Mouse (Mus musculus) frontal cortex, adult (tissue): ENCODE data around the gene Otp.

Experiments used
- ATAC-seq: cut with Nextera tagmentation; 2 replicates; pipeline ENCODE4 v1.9.2; 2017; ENCODE audit warnings: mild to moderate bottlenecking, moderate library complexity, mixed read lengths; ENCODE audit not compliant: low TSS enrichment

Gene Otp

DNA sequence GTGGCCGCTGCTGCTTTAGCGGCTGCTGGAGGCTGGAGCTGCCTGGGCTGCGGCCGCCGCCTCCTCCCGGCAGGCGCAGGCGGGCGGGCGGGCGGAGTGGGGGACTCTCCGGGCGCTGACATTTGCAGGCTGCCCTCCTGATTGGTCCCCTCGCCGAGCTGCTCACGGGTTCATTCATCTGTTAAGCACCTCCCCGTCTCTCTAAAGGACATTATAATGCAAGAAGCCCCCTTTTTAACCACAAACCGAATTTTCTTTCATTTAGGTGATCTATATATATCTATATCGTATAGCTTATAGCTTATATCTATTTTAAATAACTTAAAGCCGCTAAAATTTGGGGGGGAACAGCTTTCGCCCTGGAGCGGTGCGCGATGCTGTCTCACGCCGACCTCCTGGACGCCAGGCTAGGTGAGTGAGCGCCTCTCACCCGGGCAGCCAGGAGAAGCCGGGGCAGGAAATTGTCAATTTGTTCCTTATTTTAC, at the start of gene Otp:
Gene Otp (plus strand): TSS at position 207 of the 485 bp plus-strand sequence.
- no peak for ATAC-seq

DNA sequence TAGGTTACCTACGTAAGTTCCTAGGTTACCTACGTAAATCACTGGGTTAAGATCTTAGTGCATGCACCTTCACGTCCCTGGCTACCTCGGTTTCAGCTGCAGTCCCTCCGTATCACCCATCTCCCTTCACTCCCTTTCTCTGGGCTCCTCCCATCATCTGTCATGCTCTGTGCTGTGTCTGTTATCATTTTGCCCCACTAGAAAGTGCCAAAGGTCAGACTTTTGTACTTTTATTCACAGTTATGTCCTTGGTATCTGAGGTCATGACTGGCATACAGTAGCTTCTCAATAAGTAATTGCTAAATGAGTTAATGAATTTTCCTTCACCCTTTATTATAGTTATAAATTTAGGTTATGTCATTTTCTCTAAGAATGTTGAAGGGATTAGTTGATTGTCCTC, 49.0 kb upstream of the Otp start:
- ATAC-seq, result no peak

DNA sequence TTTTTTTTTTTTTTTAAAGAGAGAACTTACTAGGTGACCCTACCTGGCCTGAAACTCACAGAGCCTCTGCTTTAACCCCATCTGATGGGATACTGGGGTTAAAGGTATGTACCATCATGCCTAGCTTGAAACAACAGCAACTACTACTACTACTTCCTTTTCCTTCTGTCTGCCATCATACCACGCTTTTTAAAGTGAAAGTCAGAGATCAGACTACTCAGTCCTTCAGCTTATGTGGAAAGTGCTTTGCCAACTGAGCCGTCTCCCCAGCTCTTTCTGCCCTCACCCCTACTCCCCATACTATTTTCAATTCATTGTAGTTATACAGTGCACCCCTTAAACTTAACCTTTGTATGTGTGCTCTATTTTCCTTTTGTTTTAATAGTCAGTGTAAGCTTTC, 48.4 kb upstream of the Otp start:
- no peak for ATAC-seq

DNA sequence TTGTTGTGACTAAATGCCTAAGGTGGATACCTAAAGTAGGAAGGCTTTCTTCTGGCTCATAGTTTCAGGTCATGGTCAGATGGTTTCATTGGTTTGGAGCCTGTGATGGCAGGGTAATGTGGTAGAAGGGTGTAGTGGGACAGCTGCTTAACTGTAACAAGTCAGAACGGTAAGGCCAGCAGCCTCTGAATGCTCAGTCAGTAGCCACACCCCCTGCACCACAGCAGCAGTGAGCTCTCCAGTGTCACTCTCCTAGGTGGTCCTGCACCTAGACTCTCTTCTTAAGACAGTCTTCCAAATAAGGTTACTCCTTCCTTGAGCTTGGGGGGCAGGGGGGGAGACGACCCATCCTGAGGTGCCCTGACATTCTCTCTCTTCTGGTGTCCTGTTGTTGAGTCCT, 47.6 kb upstream of the Otp start:
- no peak for ATAC-seq

DNA sequence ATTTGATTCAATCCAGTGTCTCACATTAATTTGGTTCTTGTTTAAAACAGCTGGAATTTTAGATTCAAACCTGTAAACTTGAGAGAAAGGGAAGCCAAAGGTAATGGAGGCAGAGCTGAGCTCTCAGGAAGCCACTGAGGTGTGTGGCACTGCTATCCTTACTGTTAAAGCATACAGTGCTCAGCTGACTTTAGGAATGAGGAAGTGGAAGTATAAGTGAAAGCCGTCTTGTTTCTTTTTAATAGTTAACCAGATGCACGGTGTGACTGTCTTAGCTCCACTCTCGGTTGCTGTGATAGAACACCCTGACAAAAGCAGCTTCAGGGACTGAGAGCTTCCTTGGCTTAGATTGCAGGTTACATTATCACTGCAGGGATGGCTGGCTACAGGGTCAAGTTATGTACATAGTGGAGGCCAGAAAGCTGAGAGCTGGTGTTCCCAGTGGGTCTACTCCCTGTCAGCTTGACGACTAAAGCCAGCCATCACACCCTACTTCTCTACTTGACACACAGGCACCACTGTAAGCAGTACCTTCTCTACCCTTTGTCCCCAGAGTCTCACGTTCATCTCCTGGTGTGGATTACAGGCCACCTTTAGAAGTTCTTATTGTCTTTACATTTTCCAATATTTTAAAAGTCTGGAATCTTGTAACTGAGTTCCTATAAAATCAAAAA, 37.2 kb upstream of the Otp start:
- ATAC-seq, result no peak

DNA sequence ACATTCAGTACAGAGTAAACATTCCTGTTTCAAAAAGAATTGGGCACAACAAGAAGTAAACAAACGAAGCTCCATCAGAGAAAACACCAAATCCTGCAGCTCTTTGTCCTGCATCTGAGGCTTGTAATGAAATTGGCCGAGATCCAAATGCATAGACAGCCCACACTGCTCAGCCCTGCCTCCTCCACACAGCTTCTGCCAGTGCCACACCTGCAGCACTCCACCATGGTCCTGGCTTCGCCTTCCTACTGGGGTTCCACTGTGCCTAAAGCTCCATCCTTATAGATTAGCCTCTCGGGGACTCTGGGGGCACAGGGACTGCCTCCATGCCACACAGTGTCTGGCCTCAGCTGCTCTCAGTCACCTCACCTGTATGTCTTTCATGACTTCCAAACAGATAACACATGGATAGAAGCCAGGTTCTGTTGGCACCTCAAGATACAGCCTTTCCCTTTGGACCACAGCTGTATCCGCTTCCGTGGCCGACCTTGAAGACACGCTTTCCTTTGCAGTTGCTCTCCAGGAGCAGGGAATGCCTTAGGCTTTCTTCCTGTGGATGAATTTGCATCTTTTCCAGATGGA, 36.6 kb upstream of the Otp start:
- peak; percentile 69 for ATAC-seq

DNA sequence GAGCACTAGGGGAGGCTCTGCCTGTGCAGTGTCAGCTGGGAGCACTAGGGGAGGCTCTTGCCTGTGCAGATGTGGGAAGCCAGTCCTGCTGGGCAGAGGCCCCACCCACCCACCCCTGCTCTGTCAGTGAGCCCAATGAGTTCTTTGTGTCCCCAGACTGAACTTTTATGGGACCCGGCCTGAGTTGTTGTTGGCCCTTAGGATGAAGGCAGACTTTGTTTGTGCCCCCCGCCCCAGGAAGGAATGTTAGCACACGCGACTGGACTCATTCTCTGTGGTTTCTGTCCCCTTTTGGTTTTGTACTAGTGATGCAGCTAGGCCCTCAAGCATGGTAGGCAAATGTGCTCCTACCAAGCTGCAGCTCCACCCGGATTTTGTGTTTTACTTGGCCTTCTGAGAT, 32.2 kb upstream of the Otp start:
- no peak for ATAC-seq

DNA sequence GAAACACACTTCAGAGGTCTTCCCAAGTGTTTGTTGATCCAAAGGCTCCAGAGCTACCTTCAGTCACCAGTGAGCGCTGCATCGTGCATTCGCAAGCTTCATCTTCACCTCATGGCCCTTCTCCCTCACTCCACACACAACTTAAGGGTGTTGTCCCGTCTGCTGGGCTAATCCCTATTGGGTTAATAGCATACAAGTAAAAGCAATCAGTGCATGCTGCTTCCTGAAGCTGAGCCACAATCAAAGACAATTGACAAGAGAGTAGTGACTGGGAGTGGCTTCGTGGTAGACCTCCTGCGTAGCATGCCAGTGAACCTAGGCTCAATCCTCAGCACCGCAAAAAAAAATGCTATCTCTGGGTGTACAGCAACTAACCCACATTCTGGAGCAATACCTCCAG, 27.5 kb upstream of the Otp start:
- no peak for ATAC-seq

DNA sequence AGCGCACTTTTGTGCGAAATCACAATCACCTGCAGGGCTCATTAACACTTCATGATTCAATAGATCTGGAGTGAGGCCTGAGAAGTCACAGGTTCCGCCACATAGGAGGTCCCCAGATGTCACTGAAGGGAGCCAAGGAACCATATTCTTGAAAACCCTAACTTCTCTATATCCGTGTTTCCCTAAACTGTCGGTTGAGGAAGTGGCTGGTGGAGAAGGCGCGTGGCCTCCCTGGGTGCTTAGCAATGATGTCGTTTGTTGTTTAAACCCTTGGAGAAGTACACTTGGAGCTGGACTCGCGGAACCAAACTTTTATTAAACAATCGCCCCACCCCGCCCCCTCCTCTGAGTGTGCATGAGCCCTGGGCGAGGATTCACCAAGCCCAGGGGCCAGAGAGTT, 26.1 kb upstream of the Otp start:
- no peak for ATAC-seq

DNA sequence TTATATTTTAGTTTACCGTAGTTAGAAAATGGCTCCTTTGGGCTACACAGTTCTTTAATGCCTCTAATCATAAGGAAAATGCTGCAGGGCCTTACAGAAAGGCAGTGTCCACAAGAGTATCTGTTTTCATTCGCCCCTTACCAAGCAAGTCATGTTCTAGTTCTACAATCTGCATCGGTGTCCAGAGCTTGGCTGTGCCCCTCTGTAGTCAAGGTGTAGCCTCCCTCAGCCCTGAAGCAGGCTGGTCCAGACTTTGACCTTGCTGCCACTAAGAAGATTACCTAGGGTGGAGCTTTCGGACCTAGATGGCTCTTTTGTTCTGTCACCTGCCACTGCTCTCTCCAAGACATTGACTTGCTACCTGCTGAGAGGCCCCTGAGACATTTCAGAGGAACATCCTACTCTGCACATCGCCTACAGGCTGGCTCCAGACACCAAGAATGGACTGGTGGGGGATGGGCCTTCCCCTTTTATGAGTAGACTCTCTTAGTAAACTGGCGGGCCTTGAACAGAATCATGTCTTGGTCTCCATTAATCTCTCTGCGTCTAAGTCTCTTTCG, 17.3 kb upstream of the Otp start:
- no peak for ATAC-seq

DNA sequence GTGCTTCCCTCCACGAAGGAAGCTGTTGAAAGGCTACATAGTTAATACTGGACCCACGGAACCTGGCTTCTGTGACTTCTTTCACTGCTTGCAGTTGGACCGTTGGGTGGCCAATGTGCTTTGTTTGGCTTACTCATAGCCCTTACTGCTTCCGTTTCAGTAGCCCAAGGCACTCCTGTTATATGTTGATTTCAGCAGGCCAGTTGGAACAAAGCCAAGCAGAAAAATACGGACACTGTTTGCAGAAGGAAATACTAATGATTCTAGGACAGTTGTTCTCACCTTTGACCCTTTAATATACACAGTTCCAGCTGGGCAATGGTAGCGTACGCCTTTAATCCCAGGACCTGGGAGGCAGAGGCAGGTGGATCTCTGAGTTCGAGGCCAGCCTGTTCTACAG, 16.1 kb upstream of the Otp start:
- ATAC-seq, result no peak

DNA sequence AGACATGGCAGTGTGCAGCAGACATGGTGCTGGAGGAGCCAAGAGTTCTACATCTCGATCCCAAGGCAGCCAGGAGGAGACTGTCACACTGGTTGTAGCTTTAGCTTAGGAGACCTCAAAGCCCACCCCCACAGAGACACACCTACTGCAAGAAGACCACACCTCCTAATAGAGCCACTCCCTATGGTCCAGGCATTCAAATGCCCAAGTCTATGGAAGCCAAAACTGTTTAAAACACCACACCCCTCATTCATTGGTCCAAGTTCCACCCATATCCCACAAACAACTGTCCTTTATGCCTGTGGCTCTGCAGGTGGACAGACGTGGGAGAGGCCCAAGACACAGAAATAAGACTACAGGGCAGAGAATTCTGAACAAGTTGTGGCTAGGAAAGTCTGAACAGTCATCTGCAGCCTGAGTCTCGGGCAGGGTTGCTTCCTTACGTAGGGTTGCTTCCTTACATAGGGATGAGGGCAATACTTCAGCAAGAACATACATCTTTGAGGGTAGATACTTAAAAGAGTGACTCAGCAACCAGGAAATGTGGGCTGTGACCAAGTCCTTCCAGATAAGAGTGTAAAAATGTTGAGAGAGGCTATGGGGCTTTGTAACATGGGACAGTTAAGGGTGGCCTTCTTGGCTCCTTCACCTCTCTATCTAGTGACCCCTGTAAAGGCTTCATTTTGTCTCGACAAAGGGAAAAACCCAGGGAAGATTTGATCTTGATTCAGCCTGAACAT, 12.7 kb upstream of the Otp start:
- ATAC-seq, result no peak

DNA sequence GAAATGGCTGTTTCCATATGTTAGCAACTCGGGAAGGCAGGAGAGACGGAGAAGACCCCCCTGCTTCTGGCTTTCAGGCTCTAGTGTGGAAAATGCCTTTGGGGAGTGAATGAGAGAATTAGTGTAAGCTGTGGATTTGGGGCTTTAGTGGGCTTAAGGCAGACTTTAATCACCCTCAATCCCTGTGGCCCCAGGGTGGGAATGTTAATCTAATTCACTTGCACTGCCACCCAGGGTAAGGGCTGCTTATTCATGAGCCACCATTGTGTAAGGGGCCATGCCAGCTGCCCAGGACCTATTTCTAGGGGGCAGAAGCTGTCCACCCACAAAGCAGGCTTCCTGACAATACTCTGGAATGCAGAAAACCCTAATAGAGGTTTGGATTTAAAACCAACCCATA, 8.5 kb upstream of the Otp start:
- ATAC-seq, result no peak

DNA sequence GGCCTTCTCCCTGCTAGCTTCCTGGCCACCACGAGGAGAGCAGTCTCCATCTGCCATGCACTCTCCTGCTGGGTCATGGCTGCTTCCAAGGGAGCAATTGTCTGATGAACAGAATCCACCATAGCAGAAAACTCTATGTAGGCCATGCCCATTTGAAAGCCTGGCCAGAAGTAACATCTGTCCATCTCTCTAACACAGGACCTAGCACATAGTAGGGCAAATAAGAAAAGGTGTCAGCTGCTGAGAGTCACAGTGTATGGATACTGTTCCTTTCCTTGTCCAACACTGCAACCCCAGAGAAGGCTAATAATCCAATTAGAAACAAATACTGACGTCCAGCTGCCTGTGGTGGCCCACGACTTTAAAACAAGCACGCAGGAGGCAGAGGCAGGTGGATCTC, 7.6 kb upstream of the Otp start:
- no peak for ATAC-seq

DNA sequence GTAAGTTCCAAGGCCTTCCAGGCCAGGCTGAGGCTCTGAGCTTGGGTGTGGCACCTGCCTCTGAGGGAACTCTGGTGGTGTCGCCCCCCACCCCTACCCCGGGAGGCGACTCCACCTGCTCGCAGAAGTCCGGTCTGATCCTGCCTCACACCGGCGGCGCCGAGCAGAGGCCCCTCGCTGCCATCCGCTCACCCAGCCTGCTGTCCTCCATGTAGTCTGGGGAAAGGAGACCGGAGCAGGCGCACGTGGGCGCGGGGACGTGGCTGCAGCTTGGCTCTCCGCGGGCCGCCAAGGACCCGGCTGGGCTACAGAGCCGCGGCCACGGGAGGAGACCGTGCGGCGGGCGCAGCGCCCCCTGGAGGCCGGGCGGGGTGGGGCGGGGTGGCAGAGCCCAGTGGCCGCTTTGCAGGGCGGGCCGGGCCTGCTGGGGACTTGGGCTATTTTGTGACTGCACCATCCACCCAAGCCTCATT, 6.9 kb upstream of the Otp start:
- peak; percentile 38; the same call in 1 of the 2 replicates for ATAC-seq

DNA sequence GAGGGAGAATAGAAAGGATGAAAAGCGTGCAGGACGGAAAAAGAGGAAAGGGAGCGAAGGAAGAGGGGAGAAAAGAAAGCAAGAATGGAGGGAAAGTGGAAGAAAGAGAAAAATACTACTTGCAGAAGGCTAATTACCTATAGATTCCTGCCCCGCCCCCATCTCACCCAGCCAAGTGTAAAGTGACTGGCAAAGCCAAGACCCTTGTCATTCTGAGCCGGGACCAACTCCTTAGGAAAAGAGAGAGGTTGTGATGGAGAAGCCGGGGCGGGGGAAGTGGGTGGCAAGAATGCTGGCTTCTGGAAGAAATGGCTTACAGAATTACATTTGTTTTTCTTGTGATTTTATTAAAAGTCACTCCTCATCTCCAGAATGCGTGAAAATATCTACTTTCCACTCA, 5.9 kb upstream of the Otp start:
- no peak for ATAC-seq

DNA sequence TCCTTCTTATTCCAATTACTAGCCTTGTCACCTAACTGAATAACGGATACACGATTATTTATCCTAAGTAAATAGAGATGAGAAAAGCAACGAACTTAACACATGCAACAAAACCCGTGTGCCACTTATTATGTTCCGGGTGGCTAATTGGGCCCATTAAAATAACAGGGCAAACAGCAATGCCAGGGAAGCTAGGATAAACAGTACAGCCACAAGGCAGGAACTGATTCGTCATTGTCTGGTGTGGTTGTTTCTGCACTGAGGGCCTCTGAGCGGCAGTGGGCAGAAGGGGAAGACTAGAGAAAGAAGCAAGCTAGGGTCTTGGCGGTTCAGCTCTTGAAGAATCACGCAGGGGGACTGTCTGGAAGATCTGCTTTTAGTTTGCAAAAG, 5.3 kb upstream of the Otp start:
- ATAC-seq, result no peak

DNA sequence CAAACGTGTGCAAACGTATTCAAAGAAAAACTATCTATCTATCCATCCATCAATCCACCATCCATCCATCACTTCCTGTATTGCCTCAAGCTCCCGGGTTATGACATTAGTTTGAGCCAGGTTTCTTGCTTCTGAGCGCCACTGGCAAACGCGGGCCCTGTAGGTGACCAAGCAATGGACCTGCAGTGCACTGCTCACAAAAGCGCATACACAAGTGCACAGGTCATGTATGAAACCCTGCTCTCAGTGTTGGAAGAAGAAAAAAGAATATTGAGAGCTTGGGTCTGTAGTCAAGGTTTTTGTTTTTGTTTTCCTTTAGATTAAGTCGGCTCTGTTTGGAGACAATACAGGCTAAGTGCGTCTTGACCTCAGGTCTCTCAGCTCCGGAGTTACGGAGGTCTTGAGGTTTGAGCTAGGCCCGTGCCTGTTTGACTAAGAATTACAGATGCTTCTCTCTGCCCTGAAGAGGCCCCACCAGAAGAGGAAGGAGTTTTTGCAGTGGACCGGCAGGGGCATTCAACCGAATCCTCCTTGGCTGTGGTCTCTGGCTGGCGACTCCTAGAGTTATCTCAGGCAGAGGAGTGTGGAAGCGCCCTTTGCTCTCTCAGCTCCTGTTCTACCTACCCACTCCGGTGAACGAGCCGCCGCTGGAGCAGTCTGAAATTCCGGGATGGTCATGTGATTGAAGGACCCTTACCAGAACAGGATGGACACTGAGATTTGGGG, 4.8 kb upstream of the Otp start:
- ATAC-seq, result no peak

DNA sequence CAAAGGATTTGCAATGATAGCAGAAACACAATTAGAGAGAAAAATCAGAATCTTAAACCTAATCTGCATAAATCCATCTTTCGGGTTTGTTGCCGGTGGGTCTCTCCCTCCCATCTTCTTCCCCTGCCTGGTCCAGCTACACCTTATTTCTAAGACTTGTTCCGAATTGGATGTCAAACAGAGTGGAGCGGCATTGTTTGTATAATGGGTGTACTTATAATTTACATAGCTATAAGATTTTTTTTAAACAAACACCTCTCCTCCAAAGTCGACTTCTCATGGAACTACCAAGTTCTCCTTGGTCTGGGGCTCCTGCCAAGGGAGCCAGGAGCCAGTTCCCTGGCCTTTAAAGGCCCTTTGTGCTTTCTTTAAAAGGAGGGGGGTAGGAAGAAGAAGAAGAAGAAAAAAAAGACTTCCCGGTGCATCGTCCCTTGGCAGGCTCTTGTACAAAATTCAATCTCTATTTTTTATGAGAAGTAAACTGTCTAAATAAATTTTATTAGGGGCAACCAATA, 3.5 kb upstream of the Otp start:
- no peak for ATAC-seq

DNA sequence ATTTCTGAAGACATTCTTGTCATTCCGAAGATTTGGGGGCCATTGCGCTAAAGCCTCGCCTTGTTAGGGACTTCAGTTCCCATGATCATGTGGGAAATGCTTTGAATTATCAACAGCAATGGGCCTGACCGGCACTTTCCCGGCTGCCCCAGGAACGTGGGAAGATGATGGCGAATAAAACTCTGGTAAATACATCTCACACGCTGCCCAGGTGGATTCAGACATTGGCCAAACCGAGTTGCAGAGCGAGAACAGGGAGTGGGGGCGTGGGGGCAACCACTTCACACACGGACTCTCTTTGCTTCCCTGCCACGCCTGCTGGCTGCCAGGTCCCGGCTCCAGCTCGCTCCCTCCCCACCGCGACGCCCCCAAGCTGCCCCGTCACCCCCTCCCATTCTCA, 3.0 kb upstream of the Otp start:
- ATAC-seq, result no peak

DNA sequence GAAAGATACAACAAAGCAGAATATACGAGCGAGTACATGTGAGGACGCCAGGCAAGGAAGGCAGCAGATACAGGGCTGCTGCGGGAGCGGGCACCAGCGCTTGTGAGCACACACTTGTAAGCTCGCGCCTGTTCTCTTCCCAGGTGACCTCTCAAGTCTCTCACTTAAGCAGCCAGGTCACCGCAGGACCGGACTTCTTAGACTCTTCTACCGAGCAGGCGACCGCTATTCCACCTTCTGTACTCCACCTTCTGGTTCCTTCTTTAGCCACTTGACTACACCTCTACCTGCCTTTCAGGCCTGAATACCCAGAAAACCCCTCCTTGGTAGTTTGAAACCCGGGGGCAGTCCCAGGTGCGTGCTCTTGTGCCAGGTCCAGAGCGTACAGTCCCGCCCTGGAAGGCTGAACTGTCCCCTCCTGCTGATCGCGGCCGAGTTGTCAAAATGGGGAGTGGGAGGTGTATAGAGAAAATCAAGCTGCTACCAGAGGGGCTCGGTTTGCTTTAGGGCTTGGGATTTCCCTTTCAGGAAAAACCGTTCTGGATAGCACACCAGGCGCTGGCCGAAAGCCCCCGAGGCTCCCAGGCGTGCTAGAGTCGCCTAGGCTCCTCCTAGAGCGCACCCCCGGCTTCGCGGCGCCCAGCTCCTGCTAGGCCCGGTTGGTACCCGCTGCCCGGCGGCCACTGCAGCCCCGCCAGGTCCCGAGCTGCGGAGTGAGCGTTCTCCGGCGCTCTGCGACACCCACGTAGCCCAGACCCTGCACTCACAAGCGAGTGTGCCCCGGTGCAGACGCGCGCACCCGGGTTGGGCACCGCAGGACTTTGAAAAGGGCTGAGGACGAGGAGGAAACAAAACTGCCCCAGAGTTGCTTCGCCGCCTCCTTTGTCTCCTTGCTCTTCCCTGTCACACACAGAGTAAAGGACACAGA, 2.0 kb upstream of the Otp start:
- no peak for ATAC-seq
